Mouse (Mus musculus): ENCODE data around the gene Ins2. TPM values are rescaled to one million over a fixed set of nuclear protein-coding genes. Genes with fewer than 3 reads are reported as not detected.

Gene Ins2
- 1.0 and 21.6 TPM in 2 replicates for polyA plus RNA-seq (2015; fragmentation: Nextera tagmentation; extraction: Ambion mirVana)

GRCm38 (mm10) chr7:142743281-142743680 is at the start of gene Ins2:
Gene Ins2, minus strand, starts transcription at chr7:142743381.
- no peak within 1 kb of the TSS for H3K27ac ChIP-seq (ENCODE audit: low read length)
- no peaks in the 10 kb centered on the region for H3K36me3 ChIP-seq (ENCODE audit: control insufficient read depth, insufficient read depth)
- no peaks in the 10 kb centered on the region for H3K4me1 ChIP-seq (ENCODE audit: control insufficient read depth, low read depth, low read length)
- H3K9ac ChIP-seq (ENCODE audit: low read depth, low read length), result no peak within 1 kb of the TSS
- no peak within 1 kb of the TSS for H3K4me2 ChIP-seq (ENCODE audit: low read depth, low read length)
- 27% methylated on average over 1 of the region's 1 CpGs for WGBS (ENCODE audit: insufficient replicate concordance)
- no peaks in the 10 kb centered on the region for H3K27me3 ChIP-seq (ENCODE audit: control insufficient read depth, insufficient read depth, low read depth, low read length)
- no peak within 1 kb of the TSS for H3K4me3 ChIP-seq (ENCODE audit: low read depth, low read length)
- H3K9me3 ChIP-seq (replicated peaks; ENCODE audit: control insufficient read depth, low read length), result no peaks in the 10 kb centered on the region
- ATAC-seq (ENCODE audit: low read depth), result no peak

DNA sequence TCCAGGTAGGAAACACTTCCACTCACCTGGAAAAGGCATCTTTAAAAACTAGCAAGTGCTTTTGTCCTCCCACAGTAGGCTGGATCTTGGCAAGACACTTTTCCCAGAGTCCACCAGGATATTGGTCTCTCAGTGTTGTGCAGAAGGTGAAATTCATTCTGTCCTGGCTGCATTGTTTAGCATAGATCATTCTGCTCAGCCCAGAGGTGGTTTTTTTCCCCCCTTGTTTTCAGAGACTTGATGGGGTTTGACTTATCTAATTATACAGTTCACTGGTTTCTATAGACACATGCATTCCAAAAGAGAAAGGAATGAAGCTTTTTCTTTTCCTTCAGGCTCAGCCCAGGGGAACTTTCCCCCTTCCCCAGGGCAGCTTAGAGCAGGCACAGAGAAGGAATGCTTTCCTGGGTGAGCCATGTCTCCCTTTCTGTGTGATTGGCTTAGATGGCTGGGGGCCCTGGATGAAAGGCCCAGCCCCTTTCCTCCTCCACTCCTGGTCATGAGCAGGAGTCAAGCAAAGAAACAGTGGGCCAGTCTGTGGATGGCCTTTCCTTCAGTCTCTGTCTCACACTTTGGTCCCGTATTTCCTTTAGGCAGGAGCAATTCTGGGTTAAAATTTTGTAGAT is 49.6 kb upstream of the Ins2 start:
- Histone ChIP-seq H3K27me3 (ENCODE audit: control insufficient read depth, insufficient read depth, low read depth, low read length) (no peaks in the 10 kb centered on the region), H3K9me3 (replicated peaks; ENCODE audit: control insufficient read depth, low read length) (no peaks in the 10 kb centered on the region), H3K36me3 (ENCODE audit: control insufficient read depth, insufficient read depth) (no peaks in the 10 kb centered on the region), H3K9ac (ENCODE audit: low read depth, low read length) (no peak overlapping the region), H3K4me2 (ENCODE audit: low read depth, low read length) (no peak overlapping the region), H3K27ac (ENCODE audit: low read length) (no peak overlapping the region), H3K4me1 (ENCODE audit: control insufficient read depth, low read depth, low read length) (no peaks in the 10 kb centered on the region), H3K4me3 (ENCODE audit: low read depth, low read length) (no peak overlapping the region)
- no peak for ATAC-seq (ENCODE audit: low read depth)
- 35% methylated on average over 1 of the region's 1 CpGs for WGBS (ENCODE audit: insufficient replicate concordance)

DNA sequence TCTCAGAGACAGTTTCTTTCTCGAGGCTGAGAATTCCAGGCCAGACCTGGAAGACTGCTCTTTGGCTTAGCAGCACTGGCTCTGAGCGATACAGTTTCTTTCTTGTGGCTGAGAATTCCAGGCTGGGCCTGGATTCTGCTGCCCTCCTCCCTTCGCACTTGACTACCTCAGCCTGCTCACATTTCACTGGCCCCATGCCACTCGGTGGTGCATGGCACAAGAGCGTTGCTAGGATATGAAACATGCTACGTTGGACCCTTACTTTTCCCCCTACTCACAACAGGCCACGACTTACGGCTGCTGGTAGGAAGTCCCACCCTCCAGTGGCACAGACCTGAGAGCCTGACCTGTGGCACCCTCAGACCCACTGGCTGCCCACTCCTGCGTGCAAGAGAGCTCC is 46.5 kb upstream of the Ins2 start:
- Histone ChIP-seq H3K9me3 (replicated peaks; ENCODE audit: control insufficient read depth, low read length) (no peaks in the 10 kb centered on the region), H3K27ac (ENCODE audit: low read length) (no peak overlapping the region), H3K4me1 (ENCODE audit: control insufficient read depth, low read depth, low read length) (no peaks in the 10 kb centered on the region), H3K4me2 (ENCODE audit: low read depth, low read length) (no peak overlapping the region), H3K9ac (ENCODE audit: low read depth, low read length) (no peak overlapping the region), H3K36me3 (ENCODE audit: control insufficient read depth, insufficient read depth) (no peaks in the 10 kb centered on the region), H3K4me3 (ENCODE audit: low read depth, low read length) (no peak overlapping the region), H3K27me3 (ENCODE audit: control insufficient read depth, insufficient read depth, low read depth, low read length) (no peaks in the 10 kb centered on the region)
- ATAC-seq (ENCODE audit: low read depth), result no peak
- WGBS (ENCODE audit: insufficient replicate concordance), result 57% methylated on average over 9 of the region's 9 CpGs

- 3% methylated on average over 3 of the region's 3 CpGs for WGBS (ENCODE audit: insufficient replicate concordance)
- no peak for ATAC-seq (ENCODE audit: low read depth)
- Histone ChIP-seq H3K27ac (ENCODE audit: low read length) (no peak overlapping the region), H3K4me1 (ENCODE audit: control insufficient read depth, low read depth, low read length) (no peaks in the 10 kb centered on the region), H3K27me3 (ENCODE audit: control insufficient read depth, insufficient read depth, low read depth, low read length) (no peaks in the 10 kb centered on the region), H3K9ac (ENCODE audit: low read depth, low read length) (no peak overlapping the region), H3K9me3 (replicated peaks; ENCODE audit: control insufficient read depth, low read length) (no peaks in the 10 kb centered on the region), H3K36me3 (ENCODE audit: control insufficient read depth, insufficient read depth) (no peaks in the 10 kb centered on the region), H3K4me2 (ENCODE audit: low read depth, low read length) (no peak overlapping the region), H3K4me3 (ENCODE audit: low read depth, low read length) (no peak overlapping the region)
These were observed 5.4 kb downstream of the Ins2 start for GRCm38 (mm10) chr7:142737772-142738171.

- H3K27ac ChIP-seq (ENCODE audit: low read length), result no peak overlapping the region
- no peaks in the 10 kb centered on the region for H3K4me1 ChIP-seq (ENCODE audit: control insufficient read depth, low read depth, low read length)
- 34% methylated on average over 1 of the region's 1 CpGs for WGBS (ENCODE audit: insufficient replicate concordance)
- ATAC-seq (ENCODE audit: low read depth), result no peak
- H3K4me2 ChIP-seq (ENCODE audit: low read depth, low read length), result no peak overlapping the region
- no peaks in the 10 kb centered on the region for H3K36me3 ChIP-seq (ENCODE audit: control insufficient read depth, insufficient read depth)
- no peaks in the 10 kb centered on the region for H3K27me3 ChIP-seq (ENCODE audit: control insufficient read depth, insufficient read depth, low read depth, low read length)
- no peak overlapping the region for H3K4me3 ChIP-seq (ENCODE audit: low read depth, low read length)
- no peak overlapping the region for H3K9ac ChIP-seq (ENCODE audit: low read depth, low read length)
- no peaks in the 10 kb centered on the region for H3K9me3 ChIP-seq (replicated peaks; ENCODE audit: control insufficient read depth, low read length)
These were observed 6.2 kb downstream of the Ins2 start for GRCm38 (mm10) chr7:142736943-142737490.

DNA sequence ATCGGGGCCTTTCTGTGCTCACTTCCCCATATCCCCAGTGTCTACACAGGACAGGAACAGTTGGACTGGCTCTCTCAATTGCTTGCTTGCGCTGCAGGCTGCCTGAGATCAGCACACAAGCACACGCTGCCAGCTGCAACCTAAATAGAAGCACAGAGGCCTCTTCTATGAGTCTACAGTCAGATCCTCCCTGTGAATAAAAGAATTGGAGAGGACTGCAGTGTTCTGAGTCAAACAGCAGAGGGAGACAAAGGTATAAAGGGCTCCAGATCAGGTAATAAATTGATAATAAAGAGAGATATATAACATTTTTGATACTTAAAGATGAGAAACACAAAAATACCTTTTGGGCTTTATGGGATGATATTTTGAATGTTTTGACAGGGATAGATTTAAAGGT is 17.2 kb downstream of the Ins2 start:
- no peak overlapping the region for H3K9ac ChIP-seq (ENCODE audit: low read depth, low read length)
- ATAC-seq (ENCODE audit: low read depth), result no peak
- no peak overlapping the region for H3K4me3 ChIP-seq (ENCODE audit: low read depth, low read length)
- no peaks in the 10 kb centered on the region for H3K4me1 ChIP-seq (ENCODE audit: control insufficient read depth, low read depth, low read length)
- H3K9me3 ChIP-seq (replicated peaks; ENCODE audit: control insufficient read depth, low read length), result no peaks in the 10 kb centered on the region
- 56% methylated on average over 3 of the region's 3 CpGs for WGBS (ENCODE audit: insufficient replicate concordance)
- no peak overlapping the region for H3K27ac ChIP-seq (ENCODE audit: low read length)
- H3K27me3 ChIP-seq (ENCODE audit: control insufficient read depth, insufficient read depth, low read depth, low read length), result no peaks in the 10 kb centered on the region
- H3K36me3 ChIP-seq (ENCODE audit: control insufficient read depth, insufficient read depth), result no peaks in the 10 kb centered on the region
- H3K4me2 ChIP-seq (ENCODE audit: low read depth, low read length), result no peak overlapping the region

GRCm38 (mm10) chr7:142720725-142721124 is 22.5 kb downstream of the Ins2 start:
- H3K4me1 ChIP-seq (ENCODE audit: control insufficient read depth, low read depth, low read length), result no peaks in the 10 kb centered on the region
- no peaks in the 10 kb centered on the region for H3K27me3 ChIP-seq (ENCODE audit: control insufficient read depth, insufficient read depth, low read depth, low read length)
- WGBS (ENCODE audit: insufficient replicate concordance), result 0% methylated on average over 2 of the region's 2 CpGs
- H3K4me3 ChIP-seq (ENCODE audit: low read depth, low read length), result no peak overlapping the region
- no peak overlapping the region for H3K9ac ChIP-seq (ENCODE audit: low read depth, low read length)
- H3K36me3 ChIP-seq (ENCODE audit: control insufficient read depth, insufficient read depth), result no peaks in the 10 kb centered on the region
- H3K4me2 ChIP-seq (ENCODE audit: low read depth, low read length), result no peak overlapping the region
- no peaks in the 10 kb centered on the region for H3K9me3 ChIP-seq (replicated peaks; ENCODE audit: control insufficient read depth, low read length)
- no peak overlapping the region for H3K27ac ChIP-seq (ENCODE audit: low read length)
- no peak for ATAC-seq (ENCODE audit: low read depth)

- Histone ChIP-seq H3K4me3 (ENCODE audit: low read depth, low read length) (no peak overlapping the region), H3K9me3 (replicated peaks; ENCODE audit: control insufficient read depth, low read length) (no peaks in the 10 kb centered on the region), H3K9ac (ENCODE audit: low read depth, low read length) (no peak overlapping the region), H3K36me3 (ENCODE audit: control insufficient read depth, insufficient read depth) (no peaks in the 10 kb centered on the region), H3K4me2 (ENCODE audit: low read depth, low read length) (no peak overlapping the region), H3K27me3 (ENCODE audit: control insufficient read depth, insufficient read depth, low read depth, low read length) (no peaks in the 10 kb centered on the region), H3K27ac (ENCODE audit: low read length) (no peak overlapping the region), H3K4me1 (ENCODE audit: control insufficient read depth, low read depth, low read length) (no peaks in the 10 kb centered on the region)
- no peak for ATAC-seq (ENCODE audit: low read depth)
- 15% methylated on average over 8 of the region's 8 CpGs for WGBS (ENCODE audit: insufficient replicate concordance)
These were observed 28.2 kb downstream of the Ins2 start for GRCm38 (mm10) chr7:142714783-142715498.

- no peak overlapping the region for H3K9ac ChIP-seq (ENCODE audit: low read depth, low read length)
- no peaks in the 10 kb centered on the region for H3K27me3 ChIP-seq (ENCODE audit: control insufficient read depth, insufficient read depth, low read depth, low read length)
- 67% methylated on average over 2 of the region's 2 CpGs for WGBS (ENCODE audit: insufficient replicate concordance)
- no peak overlapping the region for H3K4me3 ChIP-seq (ENCODE audit: low read depth, low read length)
- no peak overlapping the region for H3K4me2 ChIP-seq (ENCODE audit: low read depth, low read length)
- ATAC-seq (ENCODE audit: low read depth), result no peak
- H3K4me1 ChIP-seq (ENCODE audit: control insufficient read depth, low read depth, low read length), result no peaks in the 10 kb centered on the region
- H3K27ac ChIP-seq (ENCODE audit: low read length), result no peak overlapping the region
- no peaks in the 10 kb centered on the region for H3K36me3 ChIP-seq (ENCODE audit: control insufficient read depth, insufficient read depth)
- no peaks in the 10 kb centered on the region for H3K9me3 ChIP-seq (replicated peaks; ENCODE audit: control insufficient read depth, low read length)
These were observed 36.3 kb downstream of the Ins2 start for GRCm38 (mm10) chr7:142706873-142707272.
